Mouse (Mus musculus) urinary bladder, postnatal 25 days (tissue): ENCODE data around the gene Manba.

Experiments
- DNase-seq: peaks from one replicate; pipeline ENCODE4 v3.0.0; 2022; ENCODE audit warnings: low spot score

The Manba gene

DNA sequence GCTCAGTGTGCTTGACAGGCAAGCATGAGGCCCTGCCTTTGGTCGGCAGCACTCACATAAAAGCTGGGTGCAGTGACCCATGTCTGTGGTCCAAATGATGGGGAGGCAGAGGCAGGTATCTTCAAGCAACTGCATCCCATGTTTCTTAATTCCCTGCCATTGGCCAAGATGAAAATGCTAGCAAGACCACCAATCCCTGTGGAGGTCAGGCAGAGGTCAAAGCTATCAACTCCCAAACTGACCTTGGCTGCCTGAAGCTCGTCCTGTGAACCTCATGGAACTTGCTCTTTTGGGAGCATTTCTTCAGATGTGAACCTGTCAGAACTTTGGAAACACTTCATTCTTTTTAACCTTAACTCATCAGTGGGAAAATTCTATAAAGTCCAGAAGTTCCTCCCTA lies 46.4 kb downstream of the Manba start:
- DNase-seq = no peak

DNA sequence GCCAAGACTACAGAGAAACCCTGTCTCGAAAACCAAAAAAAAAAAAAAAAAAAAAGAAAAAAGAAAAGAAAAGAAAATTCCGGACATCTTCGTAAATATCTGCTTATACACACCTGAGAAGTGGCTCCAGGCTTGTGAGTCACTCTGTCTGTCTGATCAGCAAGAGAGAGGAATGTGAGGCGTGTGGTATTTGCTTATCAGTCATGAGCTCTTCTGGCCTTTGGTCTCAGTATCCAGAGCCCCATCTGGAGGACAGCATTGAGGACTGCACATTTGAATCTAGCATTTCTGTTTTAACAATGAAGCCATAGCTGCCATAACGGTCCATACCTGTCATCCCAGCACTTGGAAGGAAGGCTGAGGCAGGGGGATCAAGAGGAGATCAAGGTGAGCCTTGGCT lies 48.7 kb downstream of the Manba start:
- no peak for DNase-seq

DNA sequence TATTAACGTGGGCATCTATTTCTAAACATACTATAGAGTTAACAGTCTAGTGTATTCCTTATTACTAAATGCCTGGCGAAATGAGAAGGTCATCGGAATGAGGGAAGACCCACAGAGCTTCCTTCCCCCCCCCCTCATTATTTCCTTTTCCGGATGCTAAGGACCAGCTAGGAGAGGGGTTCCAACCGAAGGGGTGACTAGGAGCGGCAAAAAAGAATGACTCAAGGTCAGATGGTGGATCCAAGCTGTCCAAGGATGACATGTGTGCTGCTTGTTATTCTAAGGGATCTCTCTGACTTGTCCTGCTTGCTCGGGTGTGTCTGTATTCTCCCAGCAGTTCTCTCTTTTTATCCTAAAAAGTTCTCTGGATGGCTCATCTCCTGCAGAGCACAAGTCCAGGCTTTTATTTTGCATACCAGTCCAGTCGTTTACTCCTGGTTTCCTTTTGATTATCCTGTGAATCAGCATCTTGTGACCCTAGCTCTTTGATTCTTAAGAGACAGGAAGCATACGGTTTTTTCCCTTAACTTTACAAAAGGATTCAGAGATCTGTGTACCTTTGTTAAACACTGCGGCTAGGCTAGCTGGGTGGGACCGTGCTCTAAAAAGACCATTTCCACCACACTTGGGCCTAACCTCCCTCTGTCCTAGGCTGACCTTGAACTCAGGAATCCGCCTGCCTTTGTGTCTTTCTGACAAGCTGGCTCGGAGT lies 61.0 kb downstream of the Manba start:
- DNase-seq = no peak

DNA sequence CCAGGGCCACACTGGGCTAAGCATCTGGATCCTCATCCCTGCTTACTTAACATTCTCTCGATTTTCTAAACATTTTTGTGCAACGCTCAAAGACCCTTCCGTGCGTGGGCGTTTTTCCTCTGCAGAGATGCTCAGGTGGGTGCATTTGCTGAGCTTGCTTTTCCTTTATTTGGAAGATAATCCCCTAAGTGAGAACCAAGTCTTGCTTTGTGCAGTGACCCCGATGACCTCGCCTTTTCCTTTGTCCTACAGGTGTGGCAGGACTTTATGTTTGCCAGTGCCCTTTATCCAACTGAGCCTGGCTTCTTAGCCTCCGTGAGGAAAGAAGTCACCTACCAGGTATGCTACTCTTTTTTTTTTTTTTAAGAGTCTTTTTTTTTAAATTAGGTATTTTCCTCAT lies 61.9 kb downstream of the Manba start:
- DNase-seq = no peak

DNA sequence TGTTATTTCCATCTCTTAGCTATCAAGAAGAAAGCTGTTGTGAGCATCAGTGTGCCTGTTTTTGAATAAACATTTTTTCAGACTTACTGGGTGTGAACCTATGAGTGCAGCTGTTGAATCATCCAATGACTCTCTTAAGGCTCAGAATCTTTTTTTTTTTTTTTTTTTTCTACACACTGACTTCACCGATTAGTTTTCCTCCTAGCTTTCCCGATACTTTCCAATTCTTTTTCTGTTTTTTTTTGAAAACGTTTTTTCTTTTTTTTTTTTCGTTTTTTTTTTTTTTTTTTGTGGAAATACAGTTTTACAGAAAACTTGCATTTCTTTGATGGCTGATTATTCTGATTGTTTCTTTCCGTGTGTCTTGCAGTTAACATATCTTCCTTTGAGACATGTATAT lies 67.5 kb downstream of the Manba start:
- DNase-seq = no peak

DNA sequence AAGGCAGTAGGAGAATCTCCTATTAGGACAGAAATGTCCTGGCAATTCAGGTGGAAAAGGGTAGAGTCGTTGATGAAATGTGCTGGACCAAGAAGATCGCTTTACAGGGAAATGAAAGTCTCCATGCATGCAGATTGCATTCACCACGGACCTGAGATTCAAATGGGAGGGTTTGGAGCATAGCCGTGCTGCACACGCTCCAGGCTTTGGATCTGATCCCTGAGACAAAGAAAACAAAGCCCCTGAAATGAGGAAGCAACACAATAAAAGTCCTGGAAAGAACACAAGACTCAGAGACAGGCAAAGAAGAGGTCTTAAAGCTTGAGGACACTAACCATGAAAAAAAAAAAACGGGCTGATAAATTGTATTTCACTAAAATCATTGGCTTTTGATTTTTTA lies 69.8 kb downstream of the Manba start:
- no peak for DNase-seq

DNA sequence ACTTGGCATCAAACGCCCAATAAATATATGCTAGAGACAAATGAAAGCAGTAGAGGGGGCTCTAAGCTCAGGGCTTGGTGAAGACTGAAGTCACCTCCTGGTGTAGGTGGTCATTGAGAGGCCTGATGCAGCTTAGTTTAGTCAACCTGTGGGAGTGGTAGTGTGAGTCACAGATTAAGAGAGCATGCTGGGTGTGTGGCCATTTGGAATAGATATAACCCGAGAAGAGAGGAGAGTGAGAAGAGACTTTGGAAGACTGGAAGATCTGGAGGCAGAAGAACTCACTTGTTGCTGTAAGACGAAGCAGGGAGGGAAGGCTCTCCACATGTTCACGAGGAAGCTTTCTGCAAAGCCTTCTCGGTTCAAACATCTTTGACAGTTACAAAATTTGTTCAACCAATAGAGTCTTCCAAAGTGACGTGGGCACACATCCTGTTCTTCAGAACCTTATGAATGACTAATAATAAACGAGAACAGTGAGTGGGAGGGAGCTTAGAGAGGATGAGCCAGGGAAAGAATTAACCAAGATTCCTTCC lies 70.7 kb downstream of the Manba start:
- no peak for DNase-seq

DNA sequence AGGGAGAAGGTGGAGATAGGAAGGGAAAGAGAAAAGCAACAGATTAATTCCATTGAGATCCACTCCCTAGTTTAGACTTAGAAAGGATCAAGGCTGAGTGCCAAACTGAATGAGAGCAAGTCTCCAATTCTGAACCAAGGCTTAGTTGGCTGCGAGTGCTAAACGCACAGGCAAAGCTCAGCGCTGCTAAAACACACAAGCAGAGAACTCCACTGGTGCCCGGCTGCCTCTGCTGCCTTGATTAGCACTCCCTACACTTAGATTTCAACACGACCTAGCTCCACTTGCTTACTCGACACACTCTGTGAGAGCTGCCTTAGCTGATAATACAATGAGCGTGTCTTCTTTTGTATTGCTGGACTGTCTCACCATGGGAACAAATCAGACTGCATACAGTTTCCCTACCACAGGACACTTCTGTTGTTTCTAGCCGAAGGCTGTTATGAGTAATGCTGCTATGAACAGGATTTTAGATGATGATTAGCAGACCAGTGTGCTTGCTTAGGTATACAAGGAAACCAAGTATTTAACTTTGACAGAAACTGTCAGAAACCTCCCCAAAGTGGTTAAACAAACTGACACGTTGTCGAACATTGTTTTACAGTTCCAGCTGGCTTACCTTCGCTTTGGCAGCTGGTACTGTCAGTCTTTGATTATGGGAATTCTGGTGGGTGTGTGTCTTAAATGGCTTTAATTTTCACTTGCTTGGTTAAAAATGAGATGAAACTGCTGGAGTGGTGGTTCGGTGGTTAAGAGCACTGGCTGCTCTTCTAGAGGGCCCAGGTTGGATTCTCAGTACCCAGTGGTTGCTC lies 71.6 kb downstream of the Manba start:
- DNase-seq = no peak

DNA sequence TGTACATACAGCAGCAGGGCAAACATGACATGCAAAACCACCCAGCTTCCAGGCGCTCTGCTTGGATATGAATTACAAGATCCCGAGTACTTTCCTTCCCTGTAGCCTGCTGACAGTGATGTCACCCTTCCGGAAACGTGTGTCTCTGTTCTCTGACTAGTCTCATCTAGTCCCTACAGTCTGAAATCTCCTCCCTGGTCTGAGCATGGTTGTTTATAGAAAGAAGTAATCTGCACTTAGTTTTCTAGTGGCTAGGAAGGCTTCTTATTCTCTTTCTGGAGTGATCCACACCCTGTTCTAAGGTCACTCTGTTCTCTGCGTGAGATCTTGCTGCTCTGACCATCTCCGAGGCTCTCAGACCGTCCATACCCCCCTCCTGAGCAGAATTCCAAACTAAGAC lies 76.6 kb downstream of the Manba start:
- no peak for DNase-seq

DNA sequence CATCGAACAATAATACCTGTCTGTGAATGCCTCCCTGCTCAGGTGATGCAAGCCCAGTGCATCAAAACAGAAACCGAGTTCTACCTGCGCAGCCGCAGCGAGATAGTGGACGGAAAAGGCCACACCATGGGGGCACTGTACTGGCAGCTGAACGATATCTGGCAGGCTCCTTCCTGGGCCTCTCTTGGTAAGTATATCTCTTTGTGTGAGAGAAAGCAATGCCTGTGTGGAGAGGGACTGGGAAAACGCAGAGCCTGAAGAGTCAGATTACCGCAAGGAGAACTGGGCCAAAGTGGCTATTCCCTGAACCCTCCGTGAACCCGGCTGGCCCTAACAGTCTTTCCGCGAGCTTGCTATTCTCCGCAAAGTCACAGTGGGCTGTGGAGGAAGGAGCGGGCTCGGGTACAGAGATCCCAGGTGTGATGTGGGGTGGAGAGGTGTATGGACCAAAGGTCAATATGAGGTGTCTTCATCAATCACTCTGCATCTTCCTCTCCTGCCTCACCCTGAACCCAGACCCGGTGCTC lies 77.8 kb downstream of the Manba start:
- no peak for DNase-seq

DNA sequence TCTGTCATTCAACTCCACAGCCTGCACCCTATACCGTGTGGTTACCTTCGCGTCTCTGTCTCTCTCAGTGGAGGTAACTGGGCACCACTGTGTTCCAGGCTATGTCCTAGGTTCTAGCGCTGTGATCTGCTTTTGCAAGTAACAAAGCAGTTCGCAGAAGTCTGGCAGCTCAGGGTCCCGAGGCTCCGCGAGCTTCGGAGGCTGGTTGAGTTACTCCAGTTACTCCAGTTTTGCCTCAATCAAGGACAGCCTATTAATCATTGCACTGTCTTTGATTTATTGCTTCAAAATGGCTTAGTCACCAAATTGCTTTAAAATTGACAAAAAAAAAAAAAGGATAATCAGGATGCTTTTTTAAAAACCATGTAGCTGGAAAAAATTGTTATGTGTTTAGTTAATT lies 79.3 kb downstream of the Manba start:
- DNase-seq = no peak

DNA sequence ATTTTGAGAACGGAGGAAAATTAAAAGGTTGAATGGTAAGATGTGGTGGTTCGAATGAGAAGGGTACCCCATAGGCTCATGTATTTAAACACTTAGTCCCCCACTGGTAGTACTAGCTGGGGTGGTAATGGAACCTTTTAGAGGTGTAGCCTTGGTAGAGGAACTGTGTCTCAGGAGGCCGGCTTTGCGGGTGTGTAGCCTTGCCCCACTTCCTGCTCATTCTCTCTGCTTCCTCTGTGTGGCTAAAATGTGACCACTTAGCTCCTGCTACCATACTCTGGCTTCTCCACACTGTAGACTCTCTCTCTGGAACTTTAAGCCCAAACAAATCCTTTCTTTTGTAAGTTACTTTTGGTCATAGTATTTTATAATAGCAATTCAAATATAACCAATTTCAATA lies 79.9 kb downstream of the Manba start:
- no peak for DNase-seq

DNA sequence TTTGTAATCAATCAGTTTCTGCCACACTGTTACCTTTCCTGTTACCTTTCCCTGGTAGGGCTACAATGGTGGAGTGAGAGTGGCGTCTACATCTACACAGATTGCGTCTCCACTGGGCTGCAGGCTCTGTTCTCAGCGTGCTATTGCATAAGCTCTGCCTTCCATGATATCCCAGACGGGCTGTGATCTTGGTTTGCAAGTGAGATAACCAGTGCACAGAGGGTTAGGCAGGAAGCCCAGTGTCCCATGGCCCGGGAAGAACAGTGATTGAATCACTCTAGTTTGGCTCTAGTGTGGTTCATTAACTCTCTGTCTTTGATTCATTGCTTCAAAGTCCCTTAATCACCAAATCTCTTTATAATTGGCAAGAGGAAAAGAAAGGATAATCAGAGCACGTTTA lies 82.5 kb downstream of the Manba start:
- no peak for DNase-seq

DNA sequence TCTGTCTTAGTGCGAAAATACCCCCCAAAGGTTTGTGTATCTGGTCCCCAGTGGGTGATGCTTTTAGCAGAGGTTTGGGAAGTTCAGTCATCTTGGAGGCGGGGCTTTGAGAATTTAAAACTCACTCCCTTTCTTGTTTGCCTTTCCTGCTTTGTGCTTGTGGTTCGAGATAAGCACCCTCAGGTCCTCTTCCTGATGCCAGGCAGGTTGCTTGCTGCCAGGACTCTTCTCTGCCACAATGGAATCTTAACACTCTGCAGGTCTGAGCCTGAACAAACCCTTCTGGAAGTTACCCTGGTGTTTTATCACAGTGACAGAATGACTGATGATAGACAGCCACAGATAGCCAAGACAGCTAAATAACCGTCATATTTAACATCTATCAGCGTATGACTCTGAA lies 83.2 kb downstream of the Manba start:
- DNase-seq = no peak

DNA sequence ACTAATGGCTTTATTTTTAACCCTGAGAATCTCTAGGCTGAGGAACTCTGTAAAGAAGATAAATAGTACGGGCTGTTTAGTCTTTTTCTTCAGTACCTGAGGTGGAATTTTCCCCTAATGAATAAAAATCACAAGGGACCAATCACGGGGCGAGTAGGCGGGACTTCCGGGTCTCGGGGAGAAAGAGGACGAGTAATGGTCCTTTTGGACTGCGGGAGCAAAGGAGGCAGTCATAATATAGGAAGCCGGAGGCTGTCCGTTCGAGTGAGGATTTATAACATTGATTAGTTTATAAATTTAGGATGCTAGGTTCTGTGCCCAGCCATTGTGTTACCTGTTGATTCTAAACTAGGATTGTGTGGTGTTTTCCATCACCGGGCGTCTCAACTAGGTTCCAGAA lies 86.1 kb downstream of the Manba start:
- no peak for DNase-seq

DNA sequence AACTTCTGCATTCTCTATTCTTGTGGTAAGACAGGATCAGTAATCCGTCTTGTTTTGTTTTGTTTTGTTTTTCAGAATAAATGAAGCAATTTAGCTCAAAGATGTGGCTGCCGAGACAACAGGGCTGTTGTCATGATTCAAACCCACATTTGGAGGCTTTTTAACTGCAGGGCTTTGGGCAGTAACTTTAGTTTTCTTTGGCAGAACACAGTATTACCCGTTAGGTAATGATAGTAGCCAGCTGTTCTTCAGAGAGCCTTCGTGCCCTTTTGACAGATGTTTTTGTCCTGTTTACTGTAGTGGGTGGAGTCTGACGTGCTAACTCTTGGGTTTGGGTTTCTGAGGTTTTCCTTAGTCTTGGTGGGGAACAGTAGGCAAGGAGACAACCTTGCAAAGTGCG lies 87.6 kb downstream of the Manba start:
- no peak for DNase-seq

DNA sequence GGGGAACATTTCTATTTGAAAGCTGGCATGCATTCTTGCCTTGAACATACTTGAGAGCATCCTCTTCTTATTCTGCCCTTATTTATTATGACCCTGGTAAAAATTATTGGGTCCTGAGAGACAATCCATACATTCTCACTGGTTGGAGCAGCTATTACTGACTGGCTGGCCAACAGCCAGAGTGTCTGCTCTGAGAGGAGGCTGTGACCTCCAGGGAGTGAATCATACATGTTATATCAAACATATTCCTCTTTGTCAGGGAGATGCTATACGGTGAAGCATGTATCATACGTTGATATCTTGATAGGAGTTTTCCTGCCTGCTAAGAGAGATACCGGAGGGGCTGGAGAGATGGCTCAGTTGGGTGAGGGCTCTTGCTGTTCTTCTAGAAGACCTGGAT lies 89.7 kb downstream of the Manba start:
- no peak for DNase-seq

DNA sequence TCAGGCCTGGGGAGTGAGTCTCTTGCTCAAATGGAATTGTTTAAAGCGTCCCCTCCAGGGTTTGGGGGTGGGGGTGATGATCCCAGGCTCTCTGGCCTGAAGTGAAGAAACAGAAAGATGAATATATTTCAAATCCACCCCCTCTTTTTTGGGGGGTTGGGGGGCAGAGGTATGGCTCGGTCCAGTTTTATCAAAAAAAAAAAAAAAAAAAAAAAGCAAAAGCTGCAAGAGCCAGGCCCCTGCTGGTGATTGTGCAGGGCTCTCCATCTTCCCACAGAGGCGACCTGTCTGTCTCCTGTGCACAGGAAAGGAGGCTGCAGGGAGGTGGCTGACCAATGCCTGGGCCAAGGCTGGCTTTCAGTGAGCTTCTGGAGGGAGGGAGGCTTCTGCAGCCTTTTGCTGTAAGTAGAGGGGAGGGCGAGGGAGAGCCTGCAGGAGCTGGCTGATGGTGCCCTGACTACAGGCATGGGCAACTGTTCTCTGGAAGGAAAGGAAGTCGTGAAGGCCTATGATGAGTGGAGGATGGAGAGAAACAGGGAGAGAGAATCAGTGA lies 93.3 kb downstream of the Manba start:
- no peak for DNase-seq

DNA sequence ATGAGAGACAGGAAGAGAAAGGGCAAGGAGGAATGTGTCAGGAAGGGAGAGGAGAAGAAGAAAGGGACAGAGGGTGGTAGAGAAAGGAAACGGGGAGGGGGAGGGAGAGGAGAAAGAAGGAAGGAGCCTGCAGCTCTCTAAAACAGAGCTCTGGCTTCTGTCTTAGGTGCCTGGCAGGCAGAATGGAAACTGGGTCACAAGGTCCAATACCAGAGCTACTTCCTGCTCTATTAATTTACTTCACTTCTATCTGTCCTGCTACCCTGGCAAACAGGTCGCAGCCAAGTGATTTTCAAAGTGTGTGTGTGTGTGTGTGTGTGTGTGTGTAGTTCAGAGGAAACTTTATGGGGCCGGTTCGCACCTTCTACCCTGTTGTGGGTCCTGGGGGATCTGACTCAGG lies 93.8 kb downstream of the Manba start:
- DNase-seq = no peak

DNA sequence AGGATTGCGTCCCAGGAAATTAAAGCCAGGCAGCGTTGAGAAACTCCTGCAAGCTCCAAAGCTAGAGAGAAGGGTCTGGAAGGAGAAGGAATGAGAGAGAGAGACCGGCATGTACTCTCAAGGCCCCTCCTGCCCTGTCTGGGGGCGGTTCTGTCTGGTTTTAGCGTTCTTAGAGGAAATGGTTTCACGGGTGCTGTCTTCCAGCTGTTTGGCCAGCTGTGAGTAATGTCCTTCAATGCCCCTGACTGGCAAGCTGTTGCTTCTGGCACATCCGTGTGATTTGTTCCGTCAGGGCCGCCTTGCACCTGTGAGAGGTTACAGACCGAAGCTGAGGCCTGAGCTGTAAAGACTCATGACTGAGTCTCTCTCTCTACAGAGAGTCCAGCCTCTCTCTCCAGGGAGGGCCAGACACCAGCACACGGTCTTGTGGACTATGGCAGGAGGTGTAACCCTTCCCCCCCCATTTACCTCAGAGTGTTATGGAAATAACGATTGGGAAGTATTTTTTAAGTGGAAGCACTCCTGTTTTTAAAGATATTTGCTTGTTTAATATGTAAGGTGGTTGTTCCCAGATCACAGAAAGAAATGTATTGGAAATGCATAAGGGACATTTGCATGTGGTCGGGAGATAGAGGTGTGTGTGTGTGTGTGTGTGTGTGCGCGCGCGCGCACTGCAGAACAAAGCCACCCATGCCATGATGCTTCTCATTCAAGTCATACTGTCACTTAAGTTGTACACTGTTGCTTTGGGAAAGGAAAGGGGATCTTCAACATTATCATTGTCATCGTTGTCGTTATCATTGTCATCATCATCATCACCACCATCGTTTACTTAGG lies 95.2 kb downstream of the Manba start:
- DNase-seq = no peak

DNA sequence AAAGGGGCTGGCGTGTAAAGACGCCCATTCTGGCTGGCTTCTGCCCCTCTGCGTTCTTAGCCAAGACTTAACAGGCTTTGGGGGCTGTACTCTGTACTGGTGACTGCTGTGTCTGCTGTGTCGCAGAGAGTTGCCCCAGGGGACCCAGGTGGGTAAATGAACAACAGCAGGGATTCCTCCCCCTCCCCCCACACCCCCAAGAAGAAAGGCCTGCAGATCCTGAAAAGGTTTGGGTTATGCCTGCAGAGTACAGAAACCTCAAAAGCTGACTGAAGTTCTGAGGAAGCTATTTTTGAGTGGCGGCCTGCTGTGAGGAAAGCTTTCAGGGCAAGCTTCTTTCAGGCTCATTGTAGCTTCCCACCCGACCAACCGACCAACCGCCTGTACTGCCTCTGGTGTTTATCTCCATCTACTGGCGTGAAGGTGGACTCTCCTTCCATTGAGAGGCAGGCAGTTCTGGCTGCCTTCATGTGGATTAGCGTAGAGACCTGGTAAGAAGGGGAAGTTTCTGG lies 96.3 kb downstream of the Manba start:
- DNase-seq = no peak

DNA sequence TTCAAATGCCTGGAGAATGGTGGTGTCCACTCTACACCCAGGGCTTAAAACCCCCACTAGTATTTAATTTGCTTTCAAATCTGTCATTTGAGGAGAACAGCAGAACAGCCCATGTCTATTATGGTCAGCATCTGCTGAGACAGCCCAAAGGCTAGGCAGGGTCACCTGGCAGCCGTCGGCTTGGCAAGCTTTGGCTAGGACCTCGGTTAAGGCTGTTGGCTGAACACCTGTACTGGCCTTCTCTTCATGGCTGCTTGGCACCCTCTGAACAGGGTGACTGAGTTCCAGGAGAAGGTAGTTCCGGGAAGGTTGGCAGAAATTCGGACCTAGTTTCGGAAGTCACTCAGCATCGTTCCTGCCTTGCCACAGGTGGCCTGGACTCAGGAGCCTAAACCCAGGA lies 96.8 kb downstream of the Manba start:
- no peak for DNase-seq
